Mouse (Mus musculus) T-helper 17 cell (primary cell): ENCODE results near the gene Golt1a.
"Not testable (repeated sequence)": the region's sequence is repeated elsewhere in the genome, so short reads cannot be mapped to it uniquely, and the experiment has no call there.

Experiments used
- in situ Hi-C, 2 experiments: fragments of 300-600 bp; cut with MboI, MseI; formaldehyde crosslinking; loops; 1 replicate in 1 of 2; 2 replicates in 1 of 2; pipeline ENCODE4 v1.15.1; 2025; ENCODE audit warnings: high pct_unique_total_duplicates in 2 of 2

The Golt1a gene

DNA sequence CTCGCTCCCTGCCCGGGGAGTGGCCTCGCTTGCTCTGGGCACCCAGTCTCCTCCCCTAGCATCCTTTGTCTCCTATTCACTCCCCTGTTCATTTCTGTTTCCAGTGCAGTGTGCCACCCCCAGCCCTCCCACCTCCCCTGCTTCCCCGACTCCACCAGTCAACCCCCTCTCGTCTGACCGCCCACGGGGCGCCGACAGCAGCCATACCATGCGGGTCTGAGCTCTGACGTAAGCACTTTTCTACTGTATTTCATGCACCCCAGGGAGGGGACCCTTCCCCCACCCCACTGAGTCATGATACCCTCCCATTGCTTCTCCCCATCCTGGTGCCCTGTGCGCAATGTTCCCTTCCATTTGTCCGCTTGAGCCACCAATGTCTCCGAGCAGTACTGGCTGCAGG is 10.8 kb upstream of the Golt1a start:
- in situ Hi-C loops, result no loop called here

DNA sequence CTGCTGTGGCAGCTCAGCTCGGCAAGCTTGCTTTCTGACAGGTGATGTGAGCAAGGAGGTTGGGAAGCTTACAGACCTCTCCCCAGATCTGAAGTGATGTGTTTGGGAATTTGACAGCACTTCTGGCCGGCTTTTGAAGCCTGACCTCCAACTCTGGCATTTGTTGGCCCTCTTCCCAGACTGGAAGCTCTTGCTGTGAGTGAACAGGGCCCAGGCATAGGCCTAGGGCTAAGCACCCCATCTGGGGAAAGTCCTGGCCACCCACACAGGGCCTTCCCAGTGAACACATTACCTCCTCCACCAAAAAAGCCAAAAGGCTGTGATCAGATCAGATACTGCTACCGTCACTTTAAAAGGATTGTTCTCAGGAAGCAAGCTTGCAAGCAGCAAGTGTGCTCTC is 7.1 kb upstream of the Golt1a start:
- in situ Hi-C loops, result loop anchor here in 1 of 2 experiments (10.0 kb wide), 1 partner anchor 248 kb away; no protein-coding TSS in a partner anchor

DNA sequence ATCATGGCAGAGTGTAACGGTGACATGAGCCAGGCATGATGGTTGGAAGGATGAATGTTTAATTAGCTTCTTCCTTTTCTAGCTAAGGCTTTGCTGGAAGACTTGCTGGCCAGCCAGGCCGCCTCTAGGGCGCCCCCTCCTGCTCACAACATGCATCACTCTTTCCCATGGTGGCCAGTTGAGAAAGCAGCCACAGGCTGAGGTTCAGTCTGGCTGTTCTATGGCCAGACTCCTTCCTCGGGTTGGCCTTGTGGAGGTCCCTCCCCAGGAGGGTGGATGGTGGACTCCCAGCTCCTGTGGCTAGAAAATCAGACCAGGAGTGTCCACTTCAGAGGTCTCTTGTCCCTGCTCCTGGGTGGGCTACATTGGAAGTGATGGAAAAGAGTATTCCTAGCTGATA is 2.8 kb upstream of the Golt1a start:
- in situ Hi-C loops, result loop anchor here in 1 of 2 experiments (10.0 kb wide), 1 partner anchor 252 kb away; no protein-coding TSS in a partner anchor

DNA sequence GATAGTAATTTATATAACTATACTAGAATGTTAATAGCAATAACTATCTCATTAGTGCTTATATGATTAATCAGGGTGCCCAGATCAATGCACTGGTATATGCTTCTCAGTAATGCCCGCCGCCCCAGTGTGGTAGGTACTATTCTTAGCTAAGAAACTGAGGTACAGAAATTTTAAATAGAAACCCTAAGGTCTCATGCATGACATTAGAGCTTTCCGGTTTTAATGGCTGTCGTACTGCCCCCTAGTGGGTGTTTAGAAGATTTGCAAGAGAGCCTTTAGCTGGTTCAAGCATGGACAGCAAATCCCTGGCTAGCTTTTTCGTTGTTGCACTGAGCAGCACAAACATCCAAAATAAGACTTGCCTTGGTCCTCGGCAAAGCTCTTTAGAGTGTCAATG is 2.3 kb upstream of the Golt1a start:
- in situ Hi-C loops, result loop anchor here in 1 of 2 experiments (10.0 kb wide), 1 partner anchor 253 kb away; no protein-coding TSS in a partner anchor

DNA sequence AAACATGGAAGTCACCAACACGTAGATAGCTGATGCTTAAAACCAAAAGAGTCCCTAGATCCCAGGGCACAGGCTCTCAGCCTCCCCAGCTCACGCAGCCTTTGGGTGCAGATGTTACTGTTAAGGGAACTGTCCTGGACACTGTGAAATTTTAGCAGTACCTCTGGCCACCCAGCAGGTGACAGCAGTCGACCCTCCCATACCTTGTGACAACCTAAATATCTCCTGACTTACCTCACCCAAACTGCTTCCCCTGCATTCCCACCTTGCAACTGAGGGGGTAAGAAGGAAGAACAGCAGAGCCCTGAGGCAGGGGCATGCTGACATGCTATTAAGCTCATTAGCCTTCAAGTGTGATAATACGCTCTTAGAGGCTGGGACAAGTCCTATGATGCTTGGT is 1.6 kb downstream of the Golt1a start:
- in situ Hi-C loops, result loop anchor here in 1 of 2 experiments (5.0 kb wide), 1 partner anchor 134 kb away; no protein-coding TSS in a partner anchor

DNA sequence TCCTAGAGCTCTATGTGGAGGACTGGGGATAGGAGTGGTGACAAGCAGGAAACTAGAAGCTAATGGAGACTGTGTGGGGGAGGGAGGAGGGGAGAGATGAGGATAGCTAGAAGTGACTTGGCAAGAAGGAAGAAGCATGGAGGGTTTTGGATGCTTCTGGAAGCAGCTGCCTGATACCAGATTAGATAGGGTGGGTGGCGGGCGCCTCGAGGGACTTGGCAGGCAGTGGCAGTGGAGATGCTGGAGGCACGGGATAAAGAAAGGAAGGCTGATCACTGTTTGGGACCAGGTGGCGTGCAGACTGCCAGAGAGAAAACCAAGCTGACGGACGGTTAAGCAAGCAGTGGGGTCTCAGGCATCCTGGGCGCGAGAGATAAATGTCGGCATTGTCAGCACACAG is 2.3 kb downstream of the Golt1a start:
- in situ Hi-C loops, result loop anchor here in 1 of 2 experiments (5.0 kb wide), 1 partner anchor 135 kb away; no protein-coding TSS in a partner anchor

DNA sequence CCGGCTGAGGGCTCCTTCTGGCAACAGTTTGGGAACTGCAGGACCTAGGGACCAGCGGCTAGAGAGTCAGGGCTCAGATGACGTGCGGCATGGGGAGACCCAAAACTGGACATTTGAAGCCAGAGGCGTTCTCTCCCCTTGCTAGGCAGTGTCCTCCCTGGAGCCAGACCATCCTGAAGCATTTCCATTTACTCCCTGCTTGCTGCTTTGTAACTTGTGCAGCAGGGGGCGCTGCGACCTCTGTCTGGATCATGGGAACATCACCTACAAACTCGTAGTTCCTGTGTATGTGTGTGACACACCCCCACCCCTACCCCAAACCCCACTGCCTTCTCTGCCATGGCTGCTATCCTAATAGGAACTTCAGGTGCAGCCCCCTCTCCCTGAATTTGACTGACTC is 4.8 kb downstream of the Golt1a start:
- in situ Hi-C loops, result loop anchor here in 1 of 2 experiments (5.0 kb wide), 1 partner anchor 137 kb away; no protein-coding TSS in a partner anchor

DNA sequence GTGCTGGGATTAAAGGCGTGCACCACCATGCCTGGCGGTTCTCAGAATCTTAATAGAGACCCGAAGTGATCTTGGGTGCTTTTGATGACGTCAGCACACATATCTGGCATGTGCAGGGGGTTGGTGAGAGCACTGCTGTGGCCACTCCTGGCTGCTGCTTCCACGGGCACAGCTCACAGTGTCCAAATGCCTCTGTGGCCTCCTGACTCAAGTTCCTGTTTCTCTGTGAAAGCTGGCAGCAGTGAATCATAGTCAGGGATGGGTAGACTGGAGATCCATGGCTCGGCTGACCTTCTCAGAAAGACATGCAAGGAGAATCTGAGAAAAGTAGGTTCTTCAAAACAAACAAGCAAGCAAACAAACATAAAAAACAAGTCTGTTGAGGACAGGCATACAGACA is 6.2 kb downstream of the Golt1a start:
- in situ Hi-C loops, result loop anchor here in 1 of 2 experiments (5.0 kb wide), 1 partner anchor 133 kb away; no protein-coding TSS in a partner anchor

DNA sequence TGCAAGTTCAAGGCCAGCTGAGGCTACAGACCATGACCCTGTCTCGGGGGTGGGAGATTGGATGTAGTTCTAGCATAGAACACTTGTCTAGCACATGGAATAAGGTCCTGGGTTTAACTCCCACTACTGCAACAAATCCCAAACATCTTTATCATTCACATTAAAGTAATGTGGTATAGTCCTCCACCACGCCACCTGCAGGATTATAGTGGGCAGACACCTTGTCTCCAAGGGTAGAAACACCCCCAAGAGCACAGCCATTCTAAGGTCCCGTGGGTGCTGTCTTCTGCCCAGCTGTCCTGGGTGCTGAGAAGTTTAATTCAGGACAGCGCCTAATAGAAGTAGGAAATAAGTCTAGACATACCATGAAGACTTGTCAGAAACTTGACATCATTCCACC is 7.0 kb downstream of the Golt1a start:
- in situ Hi-C loops, result loop anchor here in 1 of 2 experiments (5.0 kb wide), 1 partner anchor 134 kb away; no protein-coding TSS in a partner anchor

DNA sequence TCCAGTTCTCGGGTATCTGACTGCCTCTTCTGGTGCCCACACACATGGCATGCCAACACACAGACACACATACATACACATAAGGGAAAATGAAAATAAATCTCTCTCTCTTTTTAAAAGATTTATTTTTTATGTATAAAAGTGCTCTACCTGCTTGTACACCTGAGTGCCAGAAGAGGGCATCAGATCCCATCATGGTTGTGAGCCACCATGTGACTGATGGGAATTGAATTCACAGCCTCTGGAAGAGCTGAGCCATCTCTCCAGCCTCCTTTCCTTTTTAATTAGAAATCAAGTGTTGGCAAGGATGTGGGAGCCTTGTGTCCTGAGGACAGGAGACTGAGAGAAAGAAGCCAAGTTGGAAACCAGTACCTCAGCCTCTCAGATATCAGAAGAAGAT is 7.5 kb downstream of the Golt1a start:
- in situ Hi-C loops, result loop anchor here in 1 of 2 experiments (5.0 kb wide), 1 partner anchor 135 kb away; no protein-coding TSS in a partner anchor

DNA sequence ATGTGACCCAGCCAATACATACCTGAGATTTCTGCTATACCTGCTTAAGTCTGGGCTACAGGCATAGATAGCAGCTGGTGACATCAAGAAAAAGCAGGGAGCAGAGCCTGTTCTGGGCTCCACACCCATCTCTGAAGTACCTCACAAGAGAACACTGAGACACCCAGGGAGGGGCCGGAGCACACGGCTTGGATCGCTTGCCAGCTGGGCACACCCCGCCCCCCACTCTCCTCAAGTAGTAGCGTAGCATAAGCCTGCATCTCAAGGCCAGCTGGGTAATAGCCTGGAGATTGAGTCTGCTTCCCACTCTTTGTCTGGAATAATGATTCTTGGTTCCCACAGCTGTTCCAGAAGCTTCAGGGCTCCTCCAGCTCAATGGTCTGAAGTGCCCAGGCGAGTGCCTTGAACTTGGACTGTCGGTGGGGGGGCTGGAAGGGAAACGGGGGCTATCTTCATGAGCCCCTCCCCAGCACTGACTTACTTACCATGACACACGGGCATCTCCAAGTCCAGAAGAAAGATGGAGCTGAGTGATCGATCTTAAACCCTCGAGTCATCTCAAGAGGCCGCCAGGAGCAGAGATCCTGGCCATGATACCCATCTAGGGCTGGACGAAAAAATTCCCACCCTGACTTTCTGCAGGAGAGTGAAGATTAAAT is 11.8 kb downstream of the Golt1a start, which contains the start of gene Kiss1:
Gene Kiss1 (plus strand): TSS at position 609 of the 659 bp plus-strand sequence.
- in situ Hi-C loops, result no loop called here

DNA sequence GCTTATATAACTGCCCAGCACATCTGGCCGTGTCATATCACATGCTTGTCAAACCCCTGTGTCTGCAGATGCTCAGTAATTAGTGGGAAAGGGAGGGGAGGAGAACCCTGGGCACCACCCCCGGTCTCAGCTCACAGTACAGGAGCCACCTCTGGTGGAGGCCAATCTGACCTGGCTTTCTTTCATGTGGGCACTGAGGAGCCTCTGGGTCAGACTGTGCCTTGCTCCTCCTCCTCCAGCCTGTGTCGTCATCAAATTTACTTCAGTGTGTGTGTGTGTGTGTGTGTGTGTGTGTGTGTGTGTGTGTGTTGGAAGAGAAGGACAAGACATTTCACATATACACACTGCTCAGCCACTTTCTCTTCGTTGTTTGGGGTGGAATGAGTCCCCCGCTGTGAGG is 13.7 kb downstream of the Golt1a start:
- in situ Hi-C loops, result no loop called here

DNA sequence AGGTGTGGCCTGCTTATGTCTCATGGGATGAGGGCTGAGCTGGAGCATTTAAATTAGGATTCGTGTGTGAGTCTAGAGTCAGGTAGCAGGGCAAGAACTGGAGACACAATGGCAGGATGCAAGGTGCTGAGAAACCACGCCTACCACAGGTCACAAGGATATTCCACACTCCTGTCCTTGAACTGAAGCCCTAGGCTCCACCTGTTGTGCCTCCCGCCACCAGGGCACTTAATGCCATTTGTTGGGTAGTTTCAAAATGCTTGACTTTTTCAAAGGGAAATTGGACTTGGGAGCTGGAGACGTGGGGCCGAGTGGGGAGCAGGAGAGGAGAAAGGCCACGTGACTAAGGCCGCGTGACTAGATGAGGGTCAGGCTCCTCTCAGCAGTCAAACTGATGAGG is 16.4 kb downstream of the Golt1a start:
- in situ Hi-C loops, result no loop called here

DNA sequence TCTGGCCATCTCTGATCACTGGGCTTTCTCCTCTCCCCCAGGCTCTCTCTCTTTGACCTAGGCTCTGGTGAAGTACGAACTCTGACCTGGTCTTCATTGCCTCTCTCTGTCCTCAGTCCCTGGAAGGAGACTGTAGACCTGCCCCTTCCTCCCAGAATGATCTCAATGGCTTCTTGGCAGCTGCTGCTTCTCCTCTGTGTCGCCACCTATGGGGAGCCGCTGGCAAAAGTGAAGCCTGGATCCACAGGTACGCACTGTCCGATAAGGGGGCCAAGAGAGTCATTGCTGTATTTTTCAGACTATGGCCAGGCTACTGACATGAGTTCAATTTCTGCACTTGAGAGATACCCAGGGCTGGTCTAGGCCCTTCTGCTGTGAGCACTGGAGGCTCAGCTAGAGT is 17.5 kb downstream of the Golt1a start:
- in situ Hi-C loops, result no loop called here

DNA sequence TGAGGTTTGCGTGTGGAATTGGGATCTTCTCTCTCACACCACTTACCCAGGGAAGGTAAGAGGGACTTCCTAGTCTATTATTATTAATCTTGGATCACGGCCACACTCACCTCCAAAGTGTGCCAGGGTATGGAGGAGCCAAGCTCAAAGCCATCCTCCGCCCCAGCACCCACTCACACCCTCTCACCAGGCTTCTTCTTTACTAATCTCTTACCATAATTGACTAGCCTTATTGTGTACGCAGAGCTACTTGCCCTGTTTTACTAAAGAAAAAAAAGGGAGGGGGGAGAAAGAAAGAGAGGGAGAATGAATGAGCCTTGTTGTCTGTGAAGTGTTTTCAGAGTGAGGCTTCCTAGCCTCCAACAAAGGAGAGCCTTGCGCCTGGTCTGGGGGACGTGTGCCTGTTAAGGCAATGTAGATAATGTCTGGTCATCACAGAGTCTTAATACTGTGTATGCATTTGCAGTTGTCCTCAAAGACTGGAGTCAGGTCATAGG is 18.7 kb downstream of the Golt1a start:
- in situ Hi-C loops, result no loop called here

DNA sequence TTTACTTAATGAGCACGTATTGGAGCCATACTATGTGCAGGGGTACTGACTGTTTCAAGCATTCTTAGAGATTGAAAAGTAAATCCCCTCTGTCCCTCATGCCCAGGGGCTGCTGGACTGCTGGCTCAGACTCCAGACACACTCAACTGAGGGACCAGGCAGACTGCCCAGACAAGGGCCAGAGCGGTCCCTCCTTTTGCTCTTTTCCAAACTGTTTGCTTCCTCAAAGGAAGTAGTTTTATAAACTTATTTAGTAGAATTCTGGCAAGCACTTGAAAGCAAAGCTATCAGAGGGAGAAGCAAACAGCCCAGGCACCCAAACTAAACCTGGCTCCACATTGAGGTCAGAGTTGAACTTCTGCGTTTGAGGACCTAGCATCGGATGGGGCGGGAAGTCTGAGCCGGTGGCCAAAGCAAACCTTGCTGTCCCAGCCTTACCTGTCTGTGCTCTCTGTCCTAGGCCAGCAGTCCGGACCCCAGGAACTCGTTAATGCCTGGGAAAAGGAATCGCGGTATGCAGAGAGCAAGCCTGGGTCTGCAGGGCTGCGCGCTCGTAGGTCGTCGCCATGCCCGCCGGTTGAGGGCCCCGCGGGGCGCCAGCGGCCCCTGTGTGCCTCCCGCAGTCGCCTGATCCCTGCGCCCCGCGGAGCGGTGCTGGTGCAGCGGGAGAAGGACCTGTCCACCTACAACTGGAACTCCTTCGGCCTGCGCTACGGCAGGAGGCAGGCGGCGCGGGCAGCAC is 19.5 kb downstream of the Golt1a start:
- in situ Hi-C loops, result no loop called here

DNA sequence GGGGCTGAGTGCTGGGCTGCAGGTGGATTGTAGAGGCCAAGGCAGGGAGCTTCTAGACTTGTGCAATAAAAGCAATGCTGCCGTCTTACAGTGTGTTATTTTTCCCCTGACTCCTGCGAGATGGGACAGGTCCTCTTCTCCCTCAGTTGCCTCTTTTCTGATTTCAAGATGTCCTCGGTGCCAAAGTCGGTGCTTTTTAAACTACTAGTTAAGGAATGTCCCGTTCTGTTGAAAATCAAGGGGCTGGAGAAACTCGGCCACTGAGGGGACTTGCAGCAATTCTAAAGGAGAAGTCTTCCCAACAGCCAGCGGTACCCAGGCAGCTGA is 20.0 kb downstream of the Golt1a start:
- in situ Hi-C loops, result no loop called here

DNA sequence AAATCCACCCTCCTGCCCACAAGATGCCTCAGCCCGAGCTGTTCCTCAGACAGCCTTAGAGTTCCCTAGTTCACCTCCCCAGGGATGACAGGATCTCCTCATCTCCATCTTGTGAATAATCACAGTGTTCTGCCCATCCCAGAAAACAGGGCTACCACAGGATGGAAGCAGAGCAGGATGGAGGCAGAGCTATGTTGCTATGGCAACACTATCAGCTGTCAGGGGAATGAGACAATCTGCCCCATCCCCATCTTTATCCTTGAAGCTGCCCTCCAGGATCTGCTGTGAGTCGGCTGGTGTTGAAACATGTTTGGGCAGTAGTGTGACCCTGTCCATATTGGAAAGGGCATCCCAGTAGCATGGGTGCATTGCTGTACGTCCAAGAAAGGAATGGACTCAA is 21.5 kb downstream of the Golt1a start:
- in situ Hi-C loops, result no loop called here

DNA sequence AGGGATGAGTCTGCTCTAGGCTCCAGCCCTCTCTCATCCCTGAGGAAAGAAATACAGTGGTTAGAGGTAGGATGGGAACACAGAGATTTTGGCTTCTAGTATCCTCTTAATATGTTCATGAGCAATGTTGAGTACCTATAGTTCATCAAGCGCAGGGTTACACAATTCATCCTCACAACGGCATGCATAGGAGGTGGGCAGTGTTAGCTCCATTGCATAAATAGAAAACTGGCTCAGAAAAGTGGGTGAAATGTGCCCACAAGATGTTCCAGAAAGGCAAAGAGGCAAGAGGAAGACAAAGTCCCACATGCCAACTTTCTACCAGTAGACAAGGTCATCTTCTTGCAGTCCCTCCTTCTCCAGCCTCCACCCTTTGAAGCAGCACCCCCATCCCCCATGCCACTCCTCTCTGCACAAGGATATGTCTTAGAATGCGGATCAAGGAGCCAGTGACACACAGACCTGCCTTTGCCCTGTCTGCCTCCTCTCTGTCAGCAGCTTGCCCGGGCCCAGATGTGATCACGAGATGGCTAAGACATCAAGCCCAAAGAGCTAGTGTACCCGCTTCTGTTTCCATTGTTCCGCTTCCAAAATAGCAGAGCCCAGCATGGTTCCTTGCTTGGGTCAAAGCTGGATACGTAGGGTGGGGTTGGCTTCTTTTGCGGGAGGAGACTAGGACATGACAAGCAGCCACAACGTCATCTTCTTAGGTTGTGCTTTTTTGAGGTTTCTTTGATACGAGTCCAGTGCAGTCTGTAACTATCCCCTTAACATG is 23.2 kb downstream of the Golt1a start:
- in situ Hi-C loops, result no loop called here

DNA sequence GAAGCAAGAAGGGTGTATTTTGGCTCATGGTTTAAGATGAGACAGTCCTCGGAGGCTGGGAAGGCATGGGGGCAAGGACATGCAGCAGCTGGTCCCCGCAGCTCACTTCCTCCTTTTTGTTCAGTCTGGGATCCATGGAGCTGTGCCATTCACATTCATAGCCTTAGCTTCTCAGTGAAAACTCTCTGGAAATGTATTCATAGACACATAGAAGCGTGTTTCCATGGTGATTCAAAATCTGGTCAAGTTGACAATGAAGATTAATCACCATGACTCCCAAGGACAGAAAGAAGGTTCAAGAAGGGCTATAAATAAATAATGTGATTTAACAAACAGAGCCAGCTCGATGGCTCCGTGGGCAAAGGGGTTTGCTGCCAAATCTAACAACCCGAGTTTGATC is 24.3 kb downstream of the Golt1a start:
- in situ Hi-C loops, result no loop called here

DNA sequence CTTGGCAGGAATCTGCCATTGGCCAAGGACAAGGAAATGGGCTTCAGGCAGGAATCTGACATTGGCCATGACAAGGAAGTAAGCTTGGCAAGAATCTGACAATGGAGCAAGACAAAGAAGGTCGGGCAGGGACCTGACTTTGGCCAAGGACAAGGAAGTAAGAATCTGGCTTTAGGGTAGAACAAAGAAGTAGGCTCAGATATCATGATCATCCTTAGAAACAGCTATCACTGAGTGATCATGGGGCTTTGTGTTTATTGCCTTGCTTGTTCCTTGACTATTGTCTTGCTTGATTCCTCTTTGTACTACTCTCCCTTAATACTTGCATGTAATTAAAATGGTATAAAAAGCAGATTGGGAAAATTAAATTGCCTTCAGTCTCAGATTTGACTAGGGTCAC is 30.8 kb downstream of the Golt1a start:
- in situ Hi-C loops, result not testable (repeated sequence)

DNA sequence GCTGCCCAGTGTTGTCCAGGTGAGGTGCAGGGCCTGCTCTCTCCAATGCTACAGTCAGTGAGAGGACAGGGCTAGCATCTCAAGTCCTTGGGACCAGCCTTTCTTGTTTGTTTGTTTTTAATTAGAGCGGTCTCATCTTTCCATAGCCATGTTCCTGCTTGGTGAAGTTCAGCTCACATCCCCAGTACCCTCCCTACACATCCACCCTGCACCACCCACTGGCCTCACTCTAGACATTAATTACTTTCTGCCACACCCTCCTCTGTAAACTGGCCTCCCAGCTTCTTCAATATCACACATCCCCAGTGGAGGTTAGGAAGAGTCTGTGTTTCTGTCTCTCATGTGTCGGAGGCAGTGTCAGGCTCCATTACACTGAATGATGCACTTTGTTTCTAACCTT is 34.8 kb downstream of the Golt1a start:
- in situ Hi-C loops, result no loop called here
